Mouse (Mus musculus) lung, postnatal 0 days (tissue): ENCODE results near the gene Aff1. TPM values are rescaled to one million over a fixed set of nuclear protein-coding genes. Genes with fewer than 3 reads are reported as not detected.

ENCODE experiments used
- ATAC-seq: fragments of 200-750 bp; cut with Nextera tagmentation; 2 replicates; pipeline ENCODE4 v1.8.0; 2017; ENCODE audit warnings: moderate library complexity
- DNase-seq: peaks from one replicate; pipeline ENCODE4 v3.0.0-alpha.2; 2016; ENCODE audit warnings: low spot score
- H3K27ac ChIP-seq: fragments of 300-500 bp; sonication (generic); 2 replicates; pipeline ENCODE4 v1.5.1; 2014; ENCODE audit warnings: antibody characterized with exemption, mild to moderate bottlenecking, low read length, mixed read lengths
- H3K27me3 ChIP-seq: fragments of 300-500 bp; sonication (generic); replicated peaks from 2 replicates; pipeline ENCODE4 v1.6.1; 2014; ENCODE audit warnings: low read length, mixed read lengths; ENCODE audit not compliant: insufficient read depth
- H3K36me3 ChIP-seq: fragments of 300-500 bp; sonication (generic); 2 replicates; pipeline ENCODE4 v1.6.1; 2014; ENCODE audit warnings: low read length, mixed read lengths; ENCODE audit not compliant: insufficient read depth
- H3K4me1 ChIP-seq: fragments of 300-500 bp; sonication (generic); 2 replicates; pipeline ENCODE4 v1.6.1; 2014; ENCODE audit warnings: antibody characterized with exemption, low read depth, low read length, mixed read lengths; ENCODE audit not compliant: insufficient read depth
- H3K4me2 ChIP-seq: fragments of 300-500 bp; sonication (generic); replicated peaks from 2 replicates; pipeline ENCODE4 v1.6.1; 2014; ENCODE audit warnings: low read depth, mild to moderate bottlenecking, low read length, moderate library complexity, mixed read lengths
- H3K4me3 ChIP-seq: fragments of 300-500 bp; sonication (generic); 2 replicates; pipeline ENCODE4 v1.5.1; 2014; ENCODE audit warnings: low read depth, low read length
- H3K9ac ChIP-seq: fragments of 300-500 bp; sonication (generic); replicated peaks from 2 replicates; pipeline ENCODE4 v1.6.1; 2014; ENCODE audit warnings: low read depth, mild to moderate bottlenecking
- H3K9me3 ChIP-seq: fragments of 300-500 bp; sonication (generic); 2 replicates; pipeline ENCODE4 v1.6.1; 2016; ENCODE audit warnings: low read length, mixed read lengths
- CTCF ChIP-seq: IDR thresholded peaks from 2 replicates; pipeline ENCODE4 v1.5.1; 2016; ENCODE audit warnings: antibody characterized with exemption, mild to moderate bottlenecking
- EP300 ChIP-seq: IDR thresholded peaks from 2 replicates; pipeline ENCODE4 v1.6.1; 2016; ENCODE audit warnings: antibody characterized with exemption, mild to moderate bottlenecking, control low read depth
- WGBS: fragments of 180-500 bp; shearing (Covaris S2); extraction: QIAGEN DNeasy Blood & Tissue Kit; methylation state at CpG from one replicate; pipeline ENCODE4 v1.1.7; 2014; 5-methylcytosine and 5-hydroxymethylcytosine counted together
- polyA plus RNA-seq: library from polyadenylated mRNA; unstranded; fragments of >200 nt; fragmentation: Nextera tagmentation; extraction: Ambion mirVana; gene quantifications from 2 replicates; pipeline ENCODE4 v1.2.1, GENCODE M21; 2015

Gene Aff1
- polyA plus RNA-seq, 1 experiment from 2014 or later, result 9.4 TPM

DNA sequence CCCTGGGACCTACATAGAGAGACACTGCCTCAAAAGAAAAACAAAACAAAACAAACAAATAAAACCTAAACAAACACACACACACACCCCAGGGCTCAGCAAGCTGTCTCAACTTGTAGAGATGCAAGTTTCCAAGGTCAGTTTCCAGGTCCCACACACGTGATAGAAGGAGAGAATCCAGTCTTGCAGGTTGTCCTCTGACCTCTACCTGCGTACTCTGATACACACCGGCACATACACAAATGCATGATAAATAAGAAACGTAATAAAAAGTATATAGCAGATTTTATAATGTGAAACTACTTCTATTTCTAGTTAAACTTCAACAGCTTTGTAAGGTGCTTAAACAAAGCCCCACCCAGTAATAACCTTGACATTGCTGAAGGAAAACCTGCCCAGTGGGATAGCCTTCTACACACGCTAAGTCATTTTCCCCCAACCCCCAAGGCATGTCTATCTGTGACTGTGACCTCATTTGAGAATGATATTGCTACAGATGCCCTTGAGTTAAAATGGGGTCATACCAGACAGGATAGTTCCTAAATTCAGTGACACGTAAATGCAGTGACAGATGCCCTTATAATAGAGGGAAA is 15.8 kb upstream of the Aff1 start:
- Histone ChIP-seq H3K36me3 (no peaks in the 10 kb centered on the region), H3K4me2 (no peak overlapping the region), H3K27ac (no peak overlapping the region), H3K9me3 (no peaks in the 10 kb centered on the region), H3K4me1 (no peaks in the 10 kb centered on the region), H3K27me3 (no peaks in the 10 kb centered on the region), H3K9ac (no peak overlapping the region), H3K4me3 (no peak overlapping the region)
- TF ChIP-seq EP300 (no peak), CTCF (no peak)
- DNase-seq (no peak), ATAC-seq (no peak)
- WGBS, result 68% methylated on average over 6 of the region's 6 CpGs

DNA sequence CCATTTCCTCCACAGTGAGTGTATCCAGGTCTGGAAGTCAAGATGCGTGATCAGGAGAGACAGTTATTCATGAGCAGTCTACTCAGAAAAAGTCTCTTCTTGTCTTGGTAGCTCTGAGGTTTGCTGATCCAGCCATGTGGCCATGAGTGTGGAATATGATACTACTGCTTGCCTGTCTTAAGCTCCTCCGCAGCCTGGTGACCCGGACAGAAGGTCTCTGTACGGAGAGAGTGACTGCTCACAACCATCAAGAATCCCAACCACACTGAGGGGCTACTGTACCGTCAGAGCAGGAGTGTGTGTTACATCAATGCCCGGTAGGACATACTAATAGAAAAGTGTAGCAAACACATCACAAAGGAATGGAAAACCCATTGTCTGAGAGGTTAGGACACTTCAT is 14.3 kb upstream of the Aff1 start:
- no peak overlapping the region for H3K27ac ChIP-seq
- H3K36me3 ChIP-seq, result no peaks in the 10 kb centered on the region
- H3K4me2 ChIP-seq, result no peak overlapping the region
- DNase-seq, result no peak
- H3K9ac ChIP-seq, result no peak overlapping the region
- no peak for ATAC-seq
- TF ChIP-seq CTCF, result no peak
- no peak for TF ChIP-seq EP300
- no peak overlapping the region for H3K4me3 ChIP-seq
- H3K9me3 ChIP-seq, result no peaks in the 10 kb centered on the region
- H3K27me3 ChIP-seq, result no peaks in the 10 kb centered on the region
- no peaks in the 10 kb centered on the region for H3K4me1 ChIP-seq
- WGBS, result 84% methylated on average over 6 of the region's 6 CpGs

DNA sequence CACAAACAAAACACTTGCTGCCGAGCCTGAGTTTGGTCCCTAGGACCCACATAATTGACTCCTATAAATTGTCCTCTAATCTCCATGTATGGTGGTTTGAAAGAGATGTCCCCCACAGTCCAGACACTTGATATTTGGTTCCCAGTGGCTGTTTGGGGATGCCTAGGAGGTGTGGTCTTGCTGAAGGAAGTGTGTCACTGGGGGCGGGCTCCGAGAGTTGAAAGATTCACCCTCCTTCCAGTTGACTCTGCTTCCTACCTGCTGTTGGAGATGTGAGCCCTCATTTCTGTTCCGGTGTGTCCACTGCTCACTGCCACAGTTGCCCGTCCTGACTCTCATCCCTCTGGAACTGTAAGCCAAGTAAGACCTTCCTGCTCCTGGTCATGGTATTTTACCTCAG is 13.2 kb upstream of the Aff1 start:
- Histone ChIP-seq H3K4me1 (no peaks in the 10 kb centered on the region), H3K36me3 (no peaks in the 10 kb centered on the region), H3K9ac (no peak overlapping the region), H3K4me3 (no peak overlapping the region), H3K27ac (no peak overlapping the region), H3K27me3 (no peaks in the 10 kb centered on the region), H3K4me2 (no peak overlapping the region), H3K9me3 (no peaks in the 10 kb centered on the region)
- DNase-seq, result no peak
- 92% methylated on average over 5 of the region's 5 CpGs for WGBS
- no peak for ATAC-seq
- TF ChIP-seq CTCF, result no peak
- no peak for TF ChIP-seq EP300

DNA sequence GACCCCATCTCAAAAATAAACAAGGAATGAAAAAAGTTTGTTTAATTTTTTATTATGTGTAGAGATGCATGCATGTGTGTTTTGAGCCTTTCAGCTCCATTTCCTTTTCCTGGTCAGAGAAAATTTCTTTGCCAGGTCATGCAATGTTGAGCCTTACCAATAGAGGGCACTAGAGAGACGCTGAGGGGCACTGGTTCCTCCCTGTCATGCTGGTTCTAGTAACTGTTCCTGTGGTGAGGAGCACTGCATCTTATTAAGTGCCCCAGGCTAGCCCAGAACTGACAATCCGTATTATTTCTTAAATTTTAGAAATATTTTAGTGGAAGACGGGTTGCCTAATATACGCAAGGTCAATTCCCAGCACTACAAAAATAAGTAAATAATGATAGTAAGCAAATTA is 11.8 kb upstream of the Aff1 start:
- no peaks in the 10 kb centered on the region for H3K4me1 ChIP-seq
- H3K36me3 ChIP-seq, result no peaks in the 10 kb centered on the region
- H3K9ac ChIP-seq, result no peak overlapping the region
- no peak overlapping the region for H3K27ac ChIP-seq
- peak; percentile 80 for DNase-seq
- TF ChIP-seq EP300, result peak; percentile 52; the same call in 1 of the 2 replicates
- peak; percentile 96 for TF ChIP-seq CTCF
- 45% methylated on average over 4 of the region's 4 CpGs for WGBS
- H3K9me3 ChIP-seq, result no peaks in the 10 kb centered on the region
- H3K4me2 ChIP-seq, result no peak overlapping the region
- ATAC-seq, result peak; percentile 46; the same call in 1 of the 2 replicates
- H3K4me3 ChIP-seq, result no peak overlapping the region
- no peaks in the 10 kb centered on the region for H3K27me3 ChIP-seq

DNA sequence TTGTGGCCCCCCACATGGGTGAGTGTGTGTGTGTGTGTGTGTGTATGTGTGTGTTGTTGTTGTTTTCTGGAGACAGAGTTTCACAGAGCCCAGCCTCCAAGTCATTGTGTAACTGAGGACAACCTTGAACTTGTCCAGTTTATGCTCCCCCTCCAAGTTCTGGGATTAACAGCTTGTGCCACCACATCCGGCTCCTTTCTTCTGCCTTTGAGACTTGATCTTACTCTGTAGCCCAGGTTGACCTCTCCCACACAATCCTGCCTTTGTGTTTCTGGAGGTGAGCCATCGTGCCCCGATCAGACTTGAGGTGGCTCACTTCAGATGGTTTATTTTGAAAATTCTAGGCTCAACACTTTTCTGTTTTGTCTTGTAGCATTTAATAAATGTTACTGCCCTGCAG is 10.3 kb upstream of the Aff1 start:
- TF ChIP-seq EP300, result no peak
- no peak for TF ChIP-seq CTCF
- Histone ChIP-seq H3K9me3 (no peaks in the 10 kb centered on the region), H3K9ac (no peak overlapping the region), H3K4me1 (no peaks in the 10 kb centered on the region), H3K4me2 (no peak overlapping the region), H3K36me3 (no peaks in the 10 kb centered on the region), H3K27me3 (no peaks in the 10 kb centered on the region), H3K27ac (no peak overlapping the region), H3K4me3 (no peak overlapping the region)
- WGBS, result 30% methylated on average over 3 of the region's 3 CpGs
- ATAC-seq, result no peak
- DNase-seq, result no peak

DNA sequence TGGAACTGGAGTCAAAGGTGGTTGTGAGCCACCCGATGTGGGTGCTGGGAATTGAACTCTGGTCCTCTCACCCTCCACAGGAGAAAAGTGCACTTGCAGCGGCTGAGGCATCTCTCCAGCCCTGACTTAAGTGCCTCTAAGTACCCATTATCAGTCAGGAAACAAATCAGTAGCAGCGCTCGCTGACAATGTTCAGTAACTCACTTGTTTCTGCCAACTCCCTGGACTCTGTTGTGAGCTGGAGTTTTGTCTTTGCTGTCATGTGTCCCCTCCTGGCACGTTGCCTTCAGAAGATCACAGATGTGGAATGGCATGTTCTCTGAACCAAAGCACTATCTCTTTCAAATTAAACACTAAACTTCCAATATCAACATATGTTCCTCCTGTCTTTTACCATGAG is 2.5 kb upstream of the Aff1 start:
- ATAC-seq (no peak), DNase-seq (no peak)
- Histone ChIP-seq H3K4me3 (no peak overlapping the region), H3K4me1 (peaks cover 3% of the 10 kb centered on the region; the same call in 1 of the 2 replicates), H3K27me3 (no peaks in the 10 kb centered on the region), H3K27ac (no peak overlapping the region), H3K9ac (no peak overlapping the region), H3K4me2 (no peak overlapping the region), H3K9me3 (no peaks in the 10 kb centered on the region), H3K36me3 (no peaks in the 10 kb centered on the region)
- WGBS, result 44% methylated on average over 5 of the region's 5 CpGs
- TF ChIP-seq CTCF (no peak), EP300 (no peak)

DNA sequence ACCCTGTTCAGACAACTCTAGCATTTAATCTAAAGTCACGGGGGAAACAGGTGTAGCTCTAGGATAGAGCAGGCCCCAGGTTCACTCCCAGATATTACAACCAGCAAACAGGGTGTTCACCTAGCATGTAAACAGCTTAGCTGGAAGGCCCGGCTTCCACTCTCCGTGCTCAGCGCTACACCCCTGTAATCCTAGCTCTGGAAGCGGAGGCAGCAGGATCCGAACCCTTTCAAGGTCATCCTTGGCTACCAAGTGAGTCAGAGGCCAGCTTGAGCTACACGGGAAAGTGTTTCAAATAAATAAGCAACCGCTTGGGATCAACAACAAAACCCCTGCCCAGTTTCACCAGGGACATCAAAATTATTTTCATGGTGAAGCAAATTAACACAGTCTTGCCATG is 2.0 kb upstream of the Aff1 start:
- no peak overlapping the region for H3K27ac ChIP-seq
- H3K4me3 ChIP-seq, result no peak overlapping the region
- TF ChIP-seq CTCF (no peak), EP300 (no peak)
- H3K9me3 ChIP-seq, result no peaks in the 10 kb centered on the region
- H3K36me3 ChIP-seq, result no peaks in the 10 kb centered on the region
- H3K9ac ChIP-seq, result no peak overlapping the region
- no peak overlapping the region for H3K4me2 ChIP-seq
- no peak for DNase-seq
- no peaks in the 10 kb centered on the region for H3K27me3 ChIP-seq
- ATAC-seq, result no peak
- WGBS, result 90% methylated on average over 8 of the region's 8 CpGs
- H3K4me1 ChIP-seq, result peaks cover 3% of the 10 kb centered on the region; the same call in 1 of the 2 replicates
